Mouse (Mus musculus) lung, embryonic 16.5 days (tissue): ENCODE results near the gene Smarcad1. TPM values are rescaled to one million over a fixed set of nuclear protein-coding genes. Genes with fewer than 3 reads are reported as not detected.
A peak's percentile ranks its signal among the peaks of the same experiment; 100 is the strongest.
"Not testable (repeated sequence)": the region's sequence is repeated elsewhere in the genome, so short reads cannot be mapped to it uniquely, and the experiment has no call there.

ENCODE experiments used
- ATAC-seq: fragments of 200-750 bp; cut with Nextera tagmentation; 2 replicates; pipeline ENCODE4 v1.8.0; 2017; ENCODE audit warnings: low read depth, mild to moderate bottlenecking, moderate library complexity
- H3K27ac ChIP-seq: fragments of 300-500 bp; sonication (generic); 2 replicates; pipeline ENCODE4 v1.5.1; 2014; ENCODE audit warnings: mild to moderate bottlenecking, control low read depth, low read length
- H3K27me3 ChIP-seq: fragments of 300-500 bp; sonication (generic); 2 replicates; pipeline ENCODE4 v1.6.1; 2014; ENCODE audit warnings: low read depth, low read length, mixed read lengths; ENCODE audit not compliant: control insufficient read depth, insufficient read depth
- H3K36me3 ChIP-seq: fragments of 300-500 bp; sonication (generic); 2 replicates; pipeline ENCODE4 v1.6.1; 2014; ENCODE audit warnings: low read length; ENCODE audit not compliant: control insufficient read depth, insufficient read depth
- H3K4me1 ChIP-seq: fragments of 300-500 bp; sonication (generic); replicated peaks from 2 replicates; pipeline ENCODE4 v1.6.1; 2014; ENCODE audit warnings: low read length, mixed read lengths; ENCODE audit not compliant: control insufficient read depth, insufficient read depth
- H3K4me2 ChIP-seq: fragments of 300-500 bp; sonication (generic); 2 replicates; pipeline ENCODE4 v1.6.1; 2014; ENCODE audit warnings: low read depth, low read length, control low read depth
- H3K4me3 ChIP-seq: fragments of 300-500 bp; sonication (generic); 2 replicates; pipeline ENCODE4 v1.5.1; 2014; ENCODE audit warnings: mild to moderate bottlenecking, low read length, control low read depth
- H3K9ac ChIP-seq: fragments of 300-500 bp; sonication (generic); 2 replicates; pipeline ENCODE4 v1.6.1; 2014; ENCODE audit warnings: low read length, control low read depth
- H3K9me3 ChIP-seq: fragments of 300-500 bp; sonication (generic); 2 replicates; pipeline ENCODE4 v1.6.1; 2016; ENCODE audit warnings: low read length; ENCODE audit not compliant: control insufficient read depth
- WGBS: fragments of 180-500 bp; shearing (Covaris S2); extraction: QIAGEN DNeasy Blood & Tissue Kit; methylation state at CpG from one replicate; pipeline ENCODE4 v1.1.7; 2014; 5-methylcytosine and 5-hydroxymethylcytosine counted together
- polyA plus RNA-seq: library from polyadenylated mRNA; unstranded; fragments of >200 nt; fragmentation: Nextera tagmentation; extraction: Ambion mirVana; gene quantifications from 2 replicates; pipeline ENCODE4 v1.2.1, GENCODE M21; 2015

Smarcad1 gene
- polyA plus RNA-seq, 1 experiment from 2014 or later = 64.8 TPM

DNA sequence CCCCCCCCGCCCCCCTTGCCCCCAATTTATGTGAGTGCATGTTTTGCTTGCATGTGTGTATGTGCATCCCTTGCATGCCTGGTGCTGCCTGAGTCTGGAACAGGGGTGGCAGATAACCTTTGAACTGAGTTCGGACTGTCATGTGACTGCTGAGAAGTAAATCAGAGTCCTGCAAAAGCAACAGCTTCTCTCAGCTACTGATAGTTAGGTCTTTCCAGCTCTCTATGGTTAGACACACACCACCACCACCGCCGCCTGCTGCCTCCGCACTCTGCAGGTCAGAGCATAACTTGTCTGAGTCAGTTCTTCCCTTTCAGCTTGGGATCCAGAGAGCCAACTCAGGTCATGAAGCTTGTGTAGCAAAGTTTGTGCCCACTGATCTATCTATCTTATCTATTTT is 14.2 kb downstream of the Smarcad1 start:
- no peak for ATAC-seq
- H3K4me1 ChIP-seq = no peaks in the 10 kb centered on the region
- 86% methylated on average over 5 of the region's 5 CpGs for WGBS
- H3K27ac ChIP-seq = no peak overlapping the region
- peaks cover 32% of the 10 kb centered on the region for H3K36me3 ChIP-seq
- H3K27me3 ChIP-seq = no peaks in the 10 kb centered on the region
- H3K9ac ChIP-seq = no peak overlapping the region
- no peaks in the 10 kb centered on the region for H3K9me3 ChIP-seq
- H3K4me3 ChIP-seq = no peak overlapping the region
- no peak overlapping the region for H3K4me2 ChIP-seq

DNA sequence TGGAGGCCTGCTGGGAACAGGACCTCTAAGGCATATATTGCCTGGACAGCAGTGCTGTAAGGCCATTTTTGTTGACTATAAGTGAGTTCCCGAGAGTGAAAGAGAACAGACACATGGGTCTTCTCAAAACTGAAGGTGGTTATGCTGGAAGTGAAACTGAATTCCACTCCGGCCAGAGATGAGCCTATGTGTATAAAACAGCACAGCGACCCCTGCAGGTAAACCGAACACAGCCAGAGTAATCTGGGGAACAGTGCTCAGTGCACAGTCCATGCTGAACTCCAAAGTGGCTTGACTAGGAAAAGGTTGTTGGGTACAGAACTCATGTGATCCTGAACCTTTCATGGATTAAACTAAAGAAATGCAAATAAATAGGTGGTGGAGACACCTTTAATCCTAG is 14.8 kb downstream of the Smarcad1 start:
- H3K27ac ChIP-seq, H3K27me3 ChIP-seq, H3K4me3 ChIP-seq, ATAC-seq, H3K9ac ChIP-seq, H3K4me2 ChIP-seq, H3K9me3 ChIP-seq, H3K4me1 ChIP-seq: not testable (repeated sequence)
- WGBS = 72% methylated on average over 4 of the region's 4 CpGs
- H3K36me3 ChIP-seq = peaks cover 30% of the 10 kb centered on the region

DNA sequence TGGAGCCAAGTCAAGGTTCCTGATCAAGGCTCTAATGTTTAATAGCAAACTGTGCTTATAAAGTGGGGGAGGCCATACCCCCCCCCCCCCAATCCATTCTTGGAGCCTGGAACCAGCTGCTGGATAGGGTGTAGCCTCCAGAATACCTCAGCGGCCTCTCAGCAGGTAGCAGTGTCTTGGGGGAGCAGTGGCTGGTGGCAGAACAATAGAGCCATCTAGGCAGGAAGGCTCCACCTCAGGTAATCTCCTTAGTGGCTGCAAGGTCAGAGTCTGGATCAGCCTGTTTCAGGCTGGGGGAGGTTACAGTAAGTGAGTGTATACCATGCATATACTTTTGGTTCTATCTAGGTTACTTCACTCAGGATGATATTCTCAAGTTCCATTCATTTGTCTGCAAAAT is 18.7 kb downstream of the Smarcad1 start:
- H3K36me3 ChIP-seq = peaks cover 25% of the 10 kb centered on the region
- H3K4me1 ChIP-seq = no peaks in the 10 kb centered on the region
- H3K27ac ChIP-seq = no peak overlapping the region
- H3K9me3 ChIP-seq = no peaks in the 10 kb centered on the region
- no peak overlapping the region for H3K4me2 ChIP-seq
- WGBS = 81% methylated on average over 1 of the region's 1 CpGs
- no peak overlapping the region for H3K4me3 ChIP-seq
- H3K27me3 ChIP-seq = no peaks in the 10 kb centered on the region
- no peak overlapping the region for H3K9ac ChIP-seq
- no peak for ATAC-seq

DNA sequence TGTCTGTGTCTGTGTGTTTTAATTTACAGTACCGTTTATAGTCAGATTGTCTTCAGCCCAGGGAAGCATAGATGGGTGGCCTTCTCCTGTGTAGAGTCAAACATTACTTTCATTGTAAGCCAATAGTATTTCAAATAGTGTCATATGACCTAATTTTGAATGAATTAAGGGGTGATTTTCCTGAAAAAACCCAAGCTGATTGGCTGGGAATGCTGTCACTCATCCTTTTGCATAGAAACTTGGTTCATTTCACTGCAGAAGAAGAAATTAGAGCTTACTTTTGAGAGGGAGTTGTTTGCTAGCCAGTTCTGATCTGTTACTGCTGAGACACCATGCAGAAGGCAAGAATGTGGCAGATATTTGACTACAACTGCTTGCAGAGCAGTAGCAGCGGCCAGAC is 32.8 kb downstream of the Smarcad1 start:
- no peaks in the 10 kb centered on the region for H3K27me3 ChIP-seq
- no peaks in the 10 kb centered on the region for H3K4me1 ChIP-seq
- H3K9ac ChIP-seq = no peak overlapping the region
- H3K36me3 ChIP-seq = peaks cover 38% of the 10 kb centered on the region
- H3K4me2 ChIP-seq = no peak overlapping the region
- H3K4me3 ChIP-seq = no peak overlapping the region
- no peak overlapping the region for H3K27ac ChIP-seq
- WGBS = 66% methylated on average over 2 of the region's 2 CpGs
- H3K9me3 ChIP-seq = no peaks in the 10 kb centered on the region
- no peak for ATAC-seq

DNA sequence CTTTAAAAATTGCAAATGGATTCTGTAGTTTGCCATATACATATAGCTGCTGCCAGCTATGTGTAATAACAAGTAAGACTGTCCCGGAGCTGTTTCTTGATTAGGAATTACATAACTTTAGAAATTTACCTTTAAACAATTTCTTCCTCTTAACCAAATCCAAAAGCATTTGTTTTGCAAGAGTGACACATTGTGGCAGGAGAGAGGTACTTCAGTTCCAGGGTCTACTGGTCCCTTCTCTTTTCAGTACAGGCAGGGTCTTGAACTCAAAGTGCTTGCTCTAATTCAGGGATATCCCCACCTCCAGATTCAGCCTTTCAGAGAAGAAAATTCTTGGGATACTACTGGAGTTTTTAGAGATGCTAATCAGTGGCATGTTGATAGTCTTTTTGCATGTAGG is 36.8 kb downstream of the Smarcad1 start:
- ATAC-seq = no peak
- Histone ChIP-seq H3K36me3 (peaks cover 16% of the 10 kb centered on the region), H3K27ac (no peak overlapping the region), H3K27me3 (no peaks in the 10 kb centered on the region), H3K4me2 (no peak overlapping the region), H3K4me1 (no peaks in the 10 kb centered on the region), H3K9ac (no peak overlapping the region), H3K9me3 (no peaks in the 10 kb centered on the region), H3K4me3 (no peak overlapping the region)
- WGBS = 91% methylated on average over 1 of the region's 1 CpGs

DNA sequence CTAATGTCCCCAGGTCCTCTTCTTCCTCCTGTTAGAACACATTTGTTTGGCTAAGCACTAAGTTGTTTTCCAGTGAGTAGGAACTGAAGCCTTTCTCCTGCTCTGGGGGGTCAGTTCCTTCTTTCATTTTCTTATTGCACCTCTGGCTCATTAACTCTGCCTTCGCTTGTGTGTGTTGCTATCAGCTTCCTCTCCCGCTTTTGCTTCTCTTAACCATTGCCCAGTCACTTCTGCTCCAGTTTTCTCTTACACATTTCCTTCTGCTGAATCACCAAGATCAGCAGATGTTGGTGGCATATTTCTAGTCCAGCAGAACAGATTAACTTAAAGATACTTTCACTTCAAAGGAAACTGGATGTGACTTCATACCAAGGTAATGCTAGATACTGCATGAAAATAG is 72.5 kb downstream of the Smarcad1 start:
- Histone ChIP-seq H3K4me1 (no peaks in the 10 kb centered on the region), H3K27ac (no peak overlapping the region), H3K4me2 (no peak overlapping the region), H3K27me3 (no peaks in the 10 kb centered on the region), H3K36me3 (peaks cover 31% of the 10 kb centered on the region), H3K9me3 (no peaks in the 10 kb centered on the region), H3K9ac (no peak overlapping the region), H3K4me3 (no peak overlapping the region)
- 90% methylated on average over 2 of the region's 2 CpGs for WGBS
- no peak for ATAC-seq

DNA sequence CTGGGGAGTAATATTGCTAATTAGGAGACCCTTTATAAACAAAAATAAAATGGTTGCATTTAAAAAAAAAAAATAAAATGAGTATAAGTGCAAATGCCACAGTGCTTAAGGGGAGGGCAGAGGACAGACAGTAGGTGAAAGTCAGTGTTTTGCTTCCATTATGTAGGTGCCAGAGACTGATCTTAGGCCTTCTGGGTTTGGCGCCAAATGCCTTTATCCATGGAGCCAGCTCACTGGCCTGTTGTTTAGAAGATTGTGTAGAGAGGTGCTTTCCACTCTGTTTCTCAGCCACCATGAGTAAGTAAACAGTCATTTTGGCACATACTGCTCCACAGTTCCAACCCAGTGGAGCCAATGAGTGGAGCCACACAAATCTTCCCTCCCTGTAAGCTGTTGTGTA is 75.2 kb downstream of the Smarcad1 start:
- Histone ChIP-seq H3K9me3 (no peaks in the 10 kb centered on the region), H3K4me3 (no peak overlapping the region), H3K4me2 (no peak overlapping the region), H3K27ac (no peak overlapping the region), H3K27me3 (no peaks in the 10 kb centered on the region), H3K9ac (no peak overlapping the region), H3K36me3 (peaks cover 24% of the 10 kb centered on the region), H3K4me1 (no peaks in the 10 kb centered on the region)
- 83% methylated on average over 1 of the region's 1 CpGs for WGBS
- ATAC-seq = no peak

DNA sequence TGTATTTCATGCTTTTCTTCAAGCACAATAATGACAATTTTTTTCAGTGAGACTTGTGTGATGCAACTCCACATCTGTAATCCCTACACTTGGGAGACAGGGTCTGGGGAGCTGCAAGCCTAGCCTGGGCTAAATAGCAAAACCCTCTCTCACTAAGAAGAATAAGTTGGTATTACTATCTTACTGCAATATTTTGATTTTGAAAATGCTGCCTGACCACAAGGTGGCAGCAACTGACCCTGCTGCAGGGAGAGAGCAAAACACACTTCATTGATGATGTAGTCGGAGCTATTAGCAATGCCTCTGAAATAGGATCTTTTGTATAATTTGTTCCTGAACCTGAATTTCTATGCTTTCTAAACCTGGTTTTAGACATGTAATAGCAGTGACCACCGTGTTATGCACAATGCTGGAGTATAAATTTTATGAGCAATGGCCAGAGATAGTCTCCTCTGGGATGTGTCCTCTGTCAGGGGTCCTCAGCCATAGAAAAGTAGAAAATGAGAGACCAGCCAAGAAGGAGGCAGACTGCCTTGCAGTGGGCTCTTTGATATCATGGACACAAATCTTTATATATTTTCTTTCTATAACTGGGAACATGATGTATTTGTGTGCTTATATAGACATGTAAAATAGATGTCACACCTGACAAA is 83.8 kb downstream of the Smarcad1 start:
- no peak overlapping the region for H3K9ac ChIP-seq
- ATAC-seq = 0 out of 2 replicates have a peak, but pooled peaks have one; percentile 43
- H3K27me3 ChIP-seq = no peaks in the 10 kb centered on the region
- H3K4me2 ChIP-seq = no peak overlapping the region
- H3K36me3 ChIP-seq = no peaks in the 10 kb centered on the region
- no peaks in the 10 kb centered on the region for H3K4me1 ChIP-seq
- WGBS = 26% methylated on average over 2 of the region's 2 CpGs
- H3K4me3 ChIP-seq = no peak overlapping the region
- no peak overlapping the region for H3K27ac ChIP-seq
- no peaks in the 10 kb centered on the region for H3K9me3 ChIP-seq

DNA sequence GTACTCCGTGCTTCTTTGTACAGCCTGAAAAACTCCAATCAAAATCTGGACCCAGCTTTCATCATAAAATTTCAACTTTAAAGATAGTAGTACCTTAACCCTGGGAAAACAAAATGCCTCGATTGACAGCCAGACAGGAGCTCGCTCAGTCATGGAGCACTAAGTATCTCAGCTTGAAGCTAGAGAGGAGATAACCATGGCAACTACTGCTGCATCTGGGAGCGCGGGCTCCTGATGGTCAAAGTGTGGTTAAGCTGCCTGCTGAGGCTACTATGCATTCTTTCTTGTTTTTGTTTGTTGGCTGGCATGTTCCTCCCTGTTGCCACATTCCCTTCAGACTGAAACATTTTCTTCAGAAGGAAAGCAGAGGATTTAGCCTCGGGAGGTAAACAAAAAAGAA is 90.0 kb downstream of the Smarcad1 start:
- H3K27me3 ChIP-seq = no peaks in the 10 kb centered on the region
- H3K4me1 ChIP-seq = no peaks in the 10 kb centered on the region; the same call in 1 of the 2 replicates
- no peak overlapping the region for H3K4me2 ChIP-seq
- no peak overlapping the region for H3K27ac ChIP-seq
- H3K9me3 ChIP-seq = no peaks in the 10 kb centered on the region
- no peak overlapping the region for H3K9ac ChIP-seq
- ATAC-seq = no peak
- H3K4me3 ChIP-seq = no peak overlapping the region
- H3K36me3 ChIP-seq = no peaks in the 10 kb centered on the region
- WGBS = 56% methylated on average over 6 of the region's 6 CpGs

DNA sequence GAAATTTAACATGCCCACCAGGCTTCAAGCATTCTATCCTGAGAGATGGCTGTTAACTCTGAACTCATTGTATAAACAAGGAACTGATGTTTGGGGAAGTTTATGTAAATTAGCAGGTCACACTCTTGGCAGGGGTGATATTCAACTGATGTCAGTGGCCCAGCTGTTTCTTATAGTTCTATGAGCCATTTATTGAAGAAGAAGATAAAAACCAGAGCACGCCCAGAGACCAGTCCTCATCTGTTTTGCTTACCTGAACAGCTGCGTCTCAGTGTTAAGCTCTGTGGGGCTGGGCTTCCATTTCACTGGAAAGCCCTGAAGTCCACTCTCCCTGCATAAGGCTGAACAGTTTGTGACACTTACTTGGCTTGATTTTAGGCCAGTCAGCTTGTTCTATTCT is 95.4 kb downstream of the Smarcad1 start:
- Histone ChIP-seq H3K36me3 (no peaks in the 10 kb centered on the region), H3K9ac (no peak overlapping the region), H3K27ac (no peak overlapping the region), H3K9me3 (no peaks in the 10 kb centered on the region), H3K4me2 (no peak overlapping the region), H3K4me1 (peaks cover 4% of the 10 kb centered on the region; the same call in 1 of the 2 replicates), H3K27me3 (no peaks in the 10 kb centered on the region), H3K4me3 (no peak overlapping the region)
- ATAC-seq = peak; percentile 54
- 20% methylated on average over 2 of the region's 2 CpGs for WGBS
